Mouse (Mus musculus) spleen, postnatal 14 days (tissue): ENCODE data around the gene Arf6.
"Not testable (repeated sequence)": the region's sequence is repeated elsewhere in the genome, so short reads cannot be mapped to it uniquely, and the experiment has no call there.

Source experiments
- DNase-seq, 2 experiments: peaks; one replicate each; pipeline ENCODE4 v3.0.0; 2021 to 2022; ENCODE audit warnings: low spot score in 2 of 2

Gene Arf6

DNA sequence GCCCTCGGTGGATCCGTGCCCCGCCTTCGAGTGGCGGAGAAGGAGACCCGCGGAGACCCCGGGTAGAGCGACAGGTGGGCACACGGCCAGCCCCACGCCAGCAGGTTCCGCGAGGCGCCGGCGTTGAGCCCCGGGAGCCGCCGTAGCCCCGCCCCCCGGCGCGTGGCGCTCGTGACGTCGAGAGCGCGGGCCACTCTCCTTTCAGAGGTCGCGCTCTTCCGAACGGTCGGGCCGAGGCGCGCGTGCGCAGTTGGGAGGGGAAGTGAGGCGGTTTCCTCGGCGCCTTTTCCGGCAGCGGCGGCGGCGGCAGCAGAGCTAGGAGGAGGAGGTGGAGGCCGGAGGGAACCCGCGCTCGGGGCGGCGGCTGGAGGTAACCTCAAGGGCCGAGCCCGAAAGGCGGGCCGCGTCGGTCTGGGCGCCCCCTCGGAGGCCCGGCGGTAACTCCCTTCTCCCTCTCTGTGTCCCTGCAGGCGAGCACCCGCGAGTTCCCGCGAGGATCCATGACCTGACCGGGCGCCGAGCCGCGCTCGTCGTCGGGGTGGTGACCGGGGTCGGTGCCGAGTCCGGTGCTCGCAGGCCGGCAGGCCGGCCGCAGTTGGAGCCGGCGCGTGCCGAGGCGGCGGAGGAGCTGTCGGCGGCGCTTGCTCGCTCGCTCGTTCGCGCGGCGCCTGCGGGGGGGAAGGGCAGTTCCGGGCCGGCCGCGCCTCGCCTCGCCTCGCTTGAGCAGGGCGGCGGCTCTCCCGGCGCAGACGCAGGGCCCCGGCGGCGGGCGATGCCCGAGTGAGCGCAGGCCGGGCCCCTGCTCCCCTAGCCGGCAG lies at the start of gene Arf6, which contains the start of gene Gm9887:
TSS of gene Arf6 (plus strand) at position 297 of the 818 bp plus-strand sequence.
TSS of gene Gm9887 (minus strand) at position 605 of the 818 bp plus-strand sequence.
- DNase-seq = peak; percentile 98

DNA sequence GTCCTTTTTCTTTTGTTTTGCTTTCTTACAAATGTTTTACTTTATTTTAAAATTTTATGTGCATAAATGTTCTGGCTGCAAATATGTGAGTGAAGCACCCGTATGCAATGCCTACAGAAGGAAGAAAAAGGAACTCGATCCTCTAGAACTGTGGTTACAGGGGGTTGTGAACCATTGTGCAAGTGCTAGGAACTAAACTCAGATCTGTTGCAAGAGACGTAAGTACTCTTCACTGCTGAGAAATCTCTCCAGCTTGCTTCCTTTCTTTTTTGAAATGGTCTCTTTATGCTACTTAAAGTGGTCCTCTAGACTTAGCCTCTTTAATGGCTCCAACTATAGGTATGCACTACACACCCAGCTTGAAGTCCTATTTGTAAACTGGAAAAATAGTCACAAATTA lies 40.8 kb upstream of the Arf6 start:
- no peak for DNase-seq

DNA sequence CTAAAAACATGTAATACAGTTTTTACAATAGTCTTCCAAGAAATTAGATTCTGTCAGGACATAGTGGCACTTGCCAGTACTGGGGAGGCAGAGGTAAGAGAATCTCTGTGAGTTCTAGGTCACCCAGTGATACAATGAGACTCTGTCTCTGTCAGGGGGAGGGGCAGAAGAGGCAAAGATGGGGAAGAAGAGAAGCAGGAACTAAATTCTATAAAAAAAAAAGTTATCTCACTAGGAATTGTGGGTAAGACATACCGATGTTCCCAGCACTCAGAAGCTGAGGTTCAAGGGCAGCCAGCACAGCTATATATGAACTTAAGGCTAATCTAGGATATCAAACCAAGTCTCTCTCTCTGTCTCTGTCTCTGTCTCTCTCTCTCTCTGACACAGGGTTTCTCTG lies 39.8 kb upstream of the Arf6 start:
- no peak for DNase-seq

- peak in 1 of 2 experiments; percentile 36 for DNase-seq
These were observed 38.4 kb upstream of the Arf6 start for GRCm38 (mm10) chr12:69333547-69333946.

DNA sequence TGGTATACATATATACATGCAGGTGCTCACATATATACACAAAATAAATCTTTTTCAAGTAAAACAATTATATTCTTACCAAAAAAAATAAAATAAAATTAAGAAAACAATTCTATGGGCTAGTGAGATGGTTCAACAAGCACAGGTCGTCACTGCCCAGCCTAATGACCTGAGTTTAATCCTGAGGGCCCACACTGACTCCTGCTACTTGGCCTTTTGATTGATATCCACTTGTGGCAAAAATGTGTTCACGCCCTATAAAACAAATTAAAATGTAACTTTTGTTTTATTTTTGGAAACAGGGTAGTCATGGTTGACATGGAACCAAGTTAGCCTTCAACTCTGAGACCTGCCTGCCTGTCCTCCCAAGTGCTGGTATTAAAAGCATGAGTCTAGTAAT lies 22.0 kb upstream of the Arf6 start:
- no peak for DNase-seq

- DNase-seq = no peak
These were observed 20.3 kb upstream of the Arf6 start for GRCm38 (mm10) chr12:69351685-69352084.

DNA sequence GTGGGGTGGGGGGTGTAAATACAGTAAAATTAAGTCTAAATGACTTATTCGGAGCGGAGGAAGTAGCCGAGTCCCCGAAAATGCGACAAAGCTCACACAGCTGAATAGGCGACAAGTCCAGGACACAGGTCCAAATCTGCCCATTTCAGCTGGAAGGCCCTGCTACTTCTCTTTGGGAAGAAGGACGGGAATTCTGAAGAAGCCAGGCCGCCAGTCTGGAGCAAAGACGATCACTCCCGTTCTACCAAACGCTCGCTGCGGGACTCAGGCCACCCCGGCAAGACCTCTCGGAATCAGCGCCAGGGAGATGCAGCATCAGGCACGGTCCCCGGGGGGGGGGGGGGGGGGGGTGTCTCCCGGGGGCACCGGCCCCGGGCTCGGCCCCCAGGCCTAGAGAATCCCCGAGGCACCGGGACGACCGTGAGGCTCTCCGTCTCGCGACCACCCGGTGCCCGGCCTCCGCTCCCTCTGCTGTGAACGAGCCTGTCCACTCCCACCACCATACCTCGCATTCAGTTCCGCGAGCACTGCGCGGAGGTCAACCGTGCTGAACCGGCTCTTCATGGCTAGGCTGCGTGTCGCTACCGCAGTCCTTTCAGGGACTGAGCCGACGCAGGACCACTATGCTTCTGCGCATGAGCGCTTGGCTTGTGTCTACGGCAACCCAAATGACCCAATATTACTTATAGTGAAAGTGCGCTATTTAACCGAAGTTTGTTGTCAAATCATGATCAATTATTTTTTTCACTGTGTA lies 15.2 kb upstream of the Arf6 start, which contains the start of gene Nemf:
TSS of gene Nemf (minus strand) at position 620 of the 754 bp plus-strand sequence.
- DNase-seq = peak; percentile 70 to 79

- DNase-seq = no peak
These were observed 14.7 kb upstream of the Arf6 start for GRCm38 (mm10) chr12:69357300-69357646.

GRCm38 (mm10) chr12:69360655-69360996 lies 11.3 kb upstream of the Arf6 start:
- DNase-seq = no peak

- DNase-seq = peak; percentile 100
These were observed 10.7 kb upstream of the Arf6 start for GRCm38 (mm10) chr12:69360997-69361899.

- DNase-seq = no peak
These were observed 10.0 kb upstream of the Arf6 start for GRCm38 (mm10) chr12:69361919-69362318.

DNA sequence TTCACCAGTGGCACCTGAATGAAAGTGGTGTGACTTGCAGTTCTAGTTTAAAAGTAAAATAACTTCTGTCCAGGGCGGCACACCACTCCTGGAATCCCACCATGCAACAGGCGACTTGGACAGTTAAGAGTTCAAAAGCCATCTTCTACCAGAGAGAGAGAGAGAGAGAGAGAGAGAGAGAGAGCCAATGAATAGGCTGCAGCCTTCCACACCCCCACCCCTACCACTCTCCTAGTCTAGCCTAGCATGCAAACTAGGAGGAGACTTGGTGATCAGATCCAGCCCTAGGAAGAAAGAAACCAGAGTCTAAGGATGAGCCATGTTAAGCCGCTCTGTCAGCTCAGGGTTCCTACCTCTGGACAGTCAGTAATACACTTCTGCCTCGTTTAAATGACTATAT lies 9.6 kb upstream of the Arf6 start:
- no peak for DNase-seq

DNA sequence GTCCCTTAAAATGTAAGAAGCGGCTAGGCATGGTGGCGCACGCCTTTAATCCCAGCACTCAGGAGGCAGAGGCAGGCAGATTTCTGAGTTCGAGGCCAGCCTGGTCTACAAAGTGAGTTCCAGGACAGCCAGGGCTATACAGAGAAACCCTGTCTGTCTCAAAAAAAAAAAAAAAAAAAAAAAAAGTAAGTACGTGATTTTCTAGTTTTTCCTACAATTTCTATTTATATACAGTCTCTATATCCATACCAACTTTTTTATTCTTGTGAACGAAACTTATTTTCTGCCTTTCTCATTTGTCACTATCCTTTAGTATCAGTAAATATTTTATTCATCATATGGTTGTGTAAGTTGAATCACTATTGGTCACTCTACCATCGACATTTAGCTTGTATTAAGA lies 8.8 kb upstream of the Arf6 start:
- not testable (repeated sequence) for DNase-seq

GRCm38 (mm10) chr12:69363899-69364762 lies 7.8 kb upstream of the Arf6 start:
- peak; percentile 74 to 78 for DNase-seq

DNA sequence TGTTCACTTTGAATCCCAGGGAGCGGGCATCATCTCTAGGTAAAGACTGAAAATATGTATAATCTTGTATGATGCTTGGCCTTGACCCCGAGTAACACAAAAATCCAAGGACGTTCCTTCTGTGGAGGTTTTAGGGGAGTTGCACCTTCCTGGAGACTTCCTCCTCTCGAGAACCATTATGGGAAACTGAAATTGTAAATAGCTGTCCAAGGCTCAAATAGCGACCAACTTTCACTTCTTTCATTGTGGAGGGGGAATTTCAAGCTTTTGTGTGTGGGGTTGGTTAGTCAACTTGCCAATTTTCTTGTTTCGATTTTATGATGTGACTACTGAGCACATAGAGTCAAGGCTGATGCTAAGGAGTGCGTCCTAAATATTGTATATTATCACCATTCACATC lies 6.2 kb upstream of the Arf6 start:
- DNase-seq = no peak

DNA sequence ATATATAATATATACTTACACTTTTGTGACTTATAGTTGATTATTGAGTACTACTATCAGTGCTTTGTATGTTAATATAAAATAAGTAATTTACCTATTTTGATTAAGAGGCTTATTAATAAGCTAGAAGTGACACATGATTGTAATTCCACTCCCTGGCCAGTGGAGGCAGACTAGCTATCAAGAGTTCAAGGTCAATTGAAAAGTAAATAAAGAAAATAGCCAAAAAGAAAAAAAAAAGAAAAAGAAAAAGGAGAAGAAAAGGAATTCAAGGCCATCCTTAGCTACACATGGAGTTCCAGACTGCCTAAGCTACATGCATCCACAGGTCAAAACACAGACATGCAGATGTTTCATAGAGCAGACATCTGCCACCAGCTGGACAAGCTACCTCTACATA lies 5.5 kb upstream of the Arf6 start:
- DNase-seq = no peak

GRCm38 (mm10) chr12:69367557-69367956 lies 4.4 kb upstream of the Arf6 start:
- DNase-seq = no peak

DNA sequence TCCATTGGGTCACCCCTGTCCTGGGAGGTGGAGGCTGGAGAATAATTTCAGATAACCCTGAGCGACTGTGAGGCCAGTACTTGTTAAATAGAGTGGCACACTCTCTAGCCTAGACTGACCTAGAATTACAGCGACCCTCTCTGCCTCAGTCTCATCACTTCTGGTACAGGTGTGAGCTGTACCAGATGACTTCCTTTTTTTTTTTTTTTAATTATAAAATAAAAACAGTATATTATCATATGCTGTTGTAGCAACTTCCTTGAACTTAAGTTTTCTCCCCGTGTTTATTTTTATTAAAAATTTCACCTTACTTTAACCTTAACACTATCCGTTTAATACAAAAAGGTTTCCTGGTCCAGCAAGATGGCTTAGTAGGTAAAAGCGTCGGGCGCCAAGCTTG lies 1.0 kb upstream of the Arf6 start:
- no peak for DNase-seq

- peak; percentile 59 to 69 for DNase-seq
These were observed 513 bp upstream of the Arf6 start for GRCm38 (mm10) chr12:69371421-69371853.

DNA sequence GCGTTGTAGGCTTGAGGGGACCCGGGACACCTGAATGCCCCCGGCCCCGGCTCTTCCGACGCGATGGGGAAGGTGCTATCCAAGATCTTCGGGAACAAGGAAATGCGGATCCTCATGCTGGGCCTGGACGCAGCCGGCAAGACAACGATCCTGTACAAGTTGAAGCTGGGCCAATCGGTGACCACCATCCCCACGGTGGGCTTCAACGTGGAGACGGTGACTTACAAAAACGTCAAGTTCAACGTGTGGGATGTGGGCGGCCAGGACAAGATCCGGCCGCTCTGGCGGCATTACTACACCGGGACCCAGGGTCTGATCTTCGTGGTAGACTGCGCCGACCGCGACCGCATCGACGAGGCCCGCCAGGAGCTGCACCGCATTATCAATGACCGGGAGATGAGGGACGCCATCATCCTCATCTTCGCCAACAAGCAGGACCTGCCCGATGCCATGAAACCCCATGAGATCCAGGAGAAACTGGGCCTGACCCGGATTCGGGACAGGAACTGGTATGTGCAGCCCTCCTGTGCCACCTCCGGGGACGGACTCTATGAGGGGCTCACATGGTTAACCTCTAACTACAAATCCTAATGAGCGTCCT lies 881 bp downstream of the Arf6 start:
- peak in 1 of 2 experiments; percentile 36 for DNase-seq
